Mouse (Mus musculus) cortical plate, adult 2 months (tissue): ENCODE results near the gene Akr1b7.

Experiments used
- CTCF ChIP-seq: fragments of 200-500 bp; IDR thresholded peaks from 2 replicates; pipeline ENCODE4 v1.5.1; 2011; ENCODE audit warnings: mild to moderate bottlenecking, control low read depth, low read length; ENCODE audit not compliant: insufficient read depth; ENCODE audit errors: extremely low read depth
- POLR2A ChIP-seq: fragments of 200-500 bp; IDR thresholded peaks from 2 replicates; pipeline ENCODE4 v1.6.1; 2011; ENCODE audit warnings: mild to moderate bottlenecking, low read length, control low read depth; ENCODE audit not compliant: insufficient read depth; ENCODE audit errors: extremely low read depth

DNA sequence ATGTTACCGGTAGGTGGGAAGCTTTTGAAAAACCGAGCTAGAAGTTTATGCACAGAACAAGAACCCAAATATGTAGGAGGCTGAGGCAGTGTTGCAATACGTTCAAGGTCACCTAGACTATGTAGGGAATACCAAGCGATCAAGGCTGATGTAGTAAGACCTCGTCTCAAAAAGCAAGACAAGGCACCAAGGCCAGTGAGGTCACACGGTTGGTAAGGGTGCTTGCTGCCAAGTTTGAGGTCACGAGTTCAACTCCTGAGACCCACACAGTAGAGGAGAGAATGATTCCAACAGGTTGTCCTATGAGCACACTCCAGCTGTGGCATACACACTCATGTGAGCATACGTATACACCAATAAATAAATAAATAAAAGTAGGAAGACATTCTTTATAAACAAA is 42.1 kb upstream of the Akr1b7 start:
- TF ChIP-seq CTCF (no peak), POLR2A (no peak)
